Mouse (Mus musculus): ENCODE data around the gene Grem1.

GRCm38 (mm10) chr2:113749309-113749708 lies 9.1 kb downstream of the Grem1 start:
- TF ChIP-seq POLR2A (IDR thresholded peaks at IDR 0.05; ENCODE audit: extremely low read depth, insufficient read depth, low read length) (no peak), CTCF (IDR thresholded peaks at IDR 0.05; ENCODE audit: low read depth, low read length) (no peak)
